Mouse (Mus musculus) CH12.LX (cell line): ENCODE measurements around the gene Rnf182. TPM values are rescaled to one million over a fixed set of nuclear protein-coding genes. Genes with fewer than 3 reads are reported as not detected.

Experiments
- DNase-seq: peaks from one replicate; pipeline ENCODE4 v3.0.0-alpha.2; 2013; ENCODE audit errors: extremely low read depth
- H3K27ac ChIP-seq: 2 replicates; pipeline ENCODE4 v1.5.1; 2012; ENCODE audit warnings: low read depth, mild to moderate bottlenecking, control low read depth, moderate library complexity; ENCODE audit not compliant: insufficient read depth
- H3K27me3 ChIP-seq: replicated peaks from 2 replicates; pipeline ENCODE3; 2012; ENCODE audit warnings: inconsistent platforms
- H3K36me3 ChIP-seq, 2 experiments: replicated peaks in 1 of 2; 2 replicates each; pipeline versions ENCODE3 to v1.6.1; 2012; ENCODE audit warnings: inconsistent platforms in 1 of 2, low read length in 1 of 2, mild to moderate bottlenecking in 1 of 2, mixed read lengths in 1 of 2, moderate library complexity in 1 of 2; ENCODE audit not compliant: control insufficient read depth in 1 of 2, insufficient read depth in 1 of 2
- H3K4me1 ChIP-seq, 2 experiments: 2 replicates each; pipeline ENCODE4 v1.6.1; 2012; ENCODE audit warnings: inconsistent platforms in 1 of 2, moderate library complexity in 1 of 2; ENCODE audit not compliant: insufficient read depth in 2 of 2, control insufficient read depth in 1 of 2
- H3K4me2 ChIP-seq: 2 replicates; pipeline ENCODE4 v1.6.1; 2012; ENCODE audit warnings: low read depth, mild to moderate bottlenecking, control low read depth; ENCODE audit not compliant: poor library complexity, insufficient read depth, severe bottlenecking
- H3K4me3 ChIP-seq, 3 experiments: fragments of 150-350 bp in 1 of 3; sonication (generic) in 1 of 3; replicated peaks in 1 of 3; 2 replicates each; pipeline versions ENCODE3 to v1.5.1; 2011 to 2012; ENCODE audit warnings: low read depth in 2 of 3, low read length in 2 of 3, mild to moderate bottlenecking in 2 of 3, moderate library complexity in 2 of 3, control low read depth in 1 of 3, improper control_type of control experiment in 1 of 3, inconsistent platforms in 1 of 3, mixed read lengths in 1 of 3; ENCODE audit not compliant: poor library complexity in 1 of 3
- H3K79me2 ChIP-seq: replicated peaks from 2 replicates; pipeline ENCODE4 v1.6.1; 2012; ENCODE audit warnings: mild to moderate bottlenecking, moderate library complexity; ENCODE audit not compliant: control insufficient read depth, poor library complexity, insufficient read depth, severe bottlenecking; ENCODE audit errors: extremely low read depth
- H3K9ac ChIP-seq: 2 replicates; pipeline ENCODE4 v1.6.1; 2012; ENCODE audit warnings: low read depth, mild to moderate bottlenecking, control low read depth, moderate library complexity; ENCODE audit not compliant: insufficient read depth
- H3K9me3 ChIP-seq: replicated peaks from 2 replicates; pipeline ENCODE3; 2012; ENCODE audit warnings: low read length, inconsistent platforms, mixed read lengths
- BHLHE40 ChIP-seq: IDR thresholded peaks from 2 replicates; pipeline ENCODE4 v1.6.1; 2011; ENCODE audit warnings: mild to moderate bottlenecking, low read depth, low read length, improper control_type of control experiment
- CTCF ChIP-seq, 2 experiments: IDR thresholded peaks in 1 of 2; conservative IDR thresholded peaks in 1 of 2; 2 replicates each; pipeline ENCODE4 v1.5.1; 2011 to 2012; ENCODE audit warnings: low read depth in 2 of 2, low read length in 2 of 2, improper control_type of control experiment in 1 of 2, inconsistent platforms in 1 of 2, mild to moderate bottlenecking in 1 of 2, moderate library complexity in 1 of 2
- E2F4 ChIP-seq: IDR thresholded peaks from 2 replicates; pipeline ENCODE4 v1.6.1; 2011; ENCODE audit warnings: low read depth, low read length, improper control_type of control experiment; ENCODE audit not compliant: insufficient replicate concordance
- ETS1 ChIP-seq: conservative IDR thresholded peaks from 2 replicates; pipeline ENCODE4 v1.6.1; 2012; ENCODE audit warnings: low read depth, mild to moderate bottlenecking, inconsistent platforms, low read length, improper control_type of control experiment, moderate library complexity
- KAT2A ChIP-seq: IDR thresholded peaks from 2 replicates; pipeline ENCODE4 v1.6.1; 2012; ENCODE audit warnings: low read length, improper control_type of control experiment, inconsistent platforms; ENCODE audit not compliant: insufficient replicate concordance
- MAZ ChIP-seq: IDR thresholded peaks from 2 replicates; pipeline ENCODE4 v1.6.1; 2012; ENCODE audit warnings: low read depth, mild to moderate bottlenecking, inconsistent platforms, low read length, improper control_type of control experiment, moderate library complexity
- MEF2A ChIP-seq: IDR thresholded peaks from 2 replicates; pipeline ENCODE4 v1.6.1; 2014; ENCODE audit warnings: low read depth, mild to moderate bottlenecking, inconsistent platforms, low read length, improper control_type of control experiment, borderline replicate concordance
- MYC ChIP-seq: IDR thresholded peaks from 2 replicates; pipeline ENCODE4 v1.6.1; 2011; ENCODE audit warnings: low read depth, mild to moderate bottlenecking, improper control_type of control experiment, low read length
- NRF1 ChIP-seq: IDR thresholded peaks from 2 replicates; pipeline ENCODE4 v1.6.1; 2014; ENCODE audit warnings: low read depth, mild to moderate bottlenecking, inconsistent platforms, low read length, improper control_type of control experiment, moderate library complexity
- PAX5 ChIP-seq: IDR thresholded peaks from 2 replicates; pipeline ENCODE4 v1.6.1; 2012; ENCODE audit warnings: low read length, inconsistent platforms, mixed read lengths
- POLR2AphosphoS2 ChIP-seq: IDR thresholded peaks from 2 replicates; pipeline ENCODE4 v1.6.1; 2011; ENCODE audit warnings: low read depth, low read length, improper control_type of control experiment
- RCOR1 ChIP-seq: conservative IDR thresholded peaks from 2 replicates; pipeline ENCODE4 v1.6.1; 2012; ENCODE audit warnings: low read depth, mild to moderate bottlenecking, inconsistent platforms, low read length, improper control_type of control experiment
- TCF12 ChIP-seq: IDR thresholded peaks from 2 replicates; pipeline ENCODE4 v1.6.1; 2014; ENCODE audit warnings: low read depth, mild to moderate bottlenecking, inconsistent platforms, low read length, improper control_type of control experiment
- USF2 ChIP-seq: conservative IDR thresholded peaks from 2 replicates; pipeline ENCODE4 v1.6.1; 2011; ENCODE audit warnings: low read depth, low read length, improper control_type of control experiment
- ZKSCAN1 ChIP-seq: IDR thresholded peaks from 2 replicates; pipeline ENCODE4 v1.6.1; 2012; ENCODE audit warnings: low read depth, inconsistent platforms, low read length, improper control_type of control experiment, borderline replicate concordance
- dilution Hi-C: fragments of 300-500 bp; cut with MboI; formaldehyde crosslinking; loops from 2 replicates; pipeline ENCODE4 v1.14.3; 2020; ENCODE audit warnings: low sequenced_read_pairs; ENCODE audit not compliant: extremely low pct_unique_long_range_greater_than_20kb, extremely low pct_ligation_motif_present
- in situ Hi-C: fragments of 300-500 bp; cut with MboI; formaldehyde crosslinking; loops from 3 replicates; pipeline ENCODE4 v1.14.3; 2019; ENCODE audit warnings: low sequenced_read_pairs, low pct_ligation_motif_present, low pct_unique_long_range_greater_than_20kb, mixed read lengths
- polyA plus RNA-seq: library from polyadenylated mRNA; unstranded; fragments of >175 nt; gene quantifications from 2 replicates; pipeline ENCODE4 v1.2.1, GENCODE M21; 2012; ENCODE audit warnings: low read depth; ENCODE audit not compliant: insufficient read length
- total RNA-seq, 2 experiments: library from RNA; depleted of rRNA; stranded (reverse); fragments of 300-350 nt in 1 of 2; fragments of >200 nt in 1 of 2; gene quantifications; 2 replicates each; pipeline ENCODE4 v1.2.3; 2012 to 2014

Gene Rnf182
- total and polyA plus RNA-seq, 3 experiments, result not detected

- H3K79me2 ChIP-seq, result no peaks in the 10 kb centered on the region
- no peak overlapping the region for H3K4me3 ChIP-seq
- peaks cover 0 to 11% of the 10 kb centered on the region in 2 experiments; a peak in 2 of 4 replicates for H3K4me1 ChIP-seq
- TF ChIP-seq ZKSCAN1 (no peak), NRF1 (no peak), KAT2A (no peak), PAX5 (no peak), USF2 (no peak), ETS1 (no peak), BHLHE40 (no peak), MYC (no peak), MEF2A (no peak), TCF12 (no peak), E2F4 (no peak)
- no peak overlapping the region for H3K4me2 ChIP-seq
- peaks cover 23% of the 10 kb centered on the region for H3K27me3 ChIP-seq
- no peak for DNase-seq
- H3K27ac ChIP-seq, result no peak overlapping the region
- in situ Hi-C loops, result no loop called here
- dilution Hi-C loops, result no loop called here
- H3K9me3 ChIP-seq, result no peaks in the 10 kb centered on the region
- H3K36me3 ChIP-seq, result no peaks in the 10 kb centered on the region
- H3K9ac ChIP-seq, result no peak overlapping the region
Observed at GRCm38 (mm10) chr13:43612040-43612439, 3.5 kb upstream of the Rnf182 start.

- H3K79me2 ChIP-seq, result no peaks in the 10 kb centered on the region
- H3K4me3 ChIP-seq, result no peak overlapping the region
- no peak for DNase-seq
- peaks cover 23% of the 10 kb centered on the region for H3K27me3 ChIP-seq
- H3K27ac ChIP-seq, result no peak overlapping the region
- peaks cover 0 to 26% of the 10 kb centered on the region in 2 experiments; a peak in 2 of 4 replicates for H3K4me1 ChIP-seq
- peak overlapping the region; percentile 96; the same call in 1 of the 2 replicates for H3K4me2 ChIP-seq
- in situ Hi-C loops (no loop called here), dilution Hi-C loops (no loop called here)
- H3K9ac ChIP-seq, result no peak overlapping the region
- TF ChIP-seq MAZ (no peak), POLR2AphosphoS2 (no peak), RCOR1 (no peak), CTCF (conservative IDR thresholded peaks at IDR 0.05 in 1 of 2, IDR thresholded peaks at IDR 0.05 in 1 of 2; ENCODE audit: low read depth in 2 of 2, low read length in 2 of 2) (no peak)
- no peaks in the 10 kb centered on the region for H3K9me3 ChIP-seq
- H3K36me3 ChIP-seq, result no peaks in the 10 kb centered on the region
Observed at GRCm38 (mm10) chr13:43614667-43615066, 843 bp upstream of the Rnf182 start.
